Mouse (Mus musculus) limb, embryonic 14.5 days (tissue): ENCODE results near the gene Plin1. TPM values are rescaled to one million over a fixed set of nuclear protein-coding genes. Genes with fewer than 3 reads are reported as not detected.

Source experiments
- ATAC-seq: fragments of 200-750 bp; cut with Nextera tagmentation; 2 replicates; pipeline ENCODE4 v1.8.0; 2017; ENCODE audit warnings: low read depth, moderate number of reproducible peaks, moderate TSS enrichment; ENCODE audit not compliant: low FRiP score
- DNase-seq: peaks from one replicate; pipeline ENCODE4 v3.0.0-alpha.2; 2015; ENCODE audit warnings: low spot score
- H3K27ac ChIP-seq: fragments of 300-500 bp; sonication (generic); replicated peaks from 2 replicates; pipeline ENCODE4 v1.5.1; 2014; ENCODE audit warnings: low read depth, mild to moderate bottlenecking, low read length, moderate library complexity, mixed read lengths
- H3K27me3 ChIP-seq: fragments of 300-500 bp; sonication (generic); 2 replicates; pipeline ENCODE4 v1.6.1; 2014; ENCODE audit warnings: low read length, mixed read lengths; ENCODE audit not compliant: control insufficient read depth, insufficient read depth
- H3K36me3 ChIP-seq: fragments of 300-500 bp; sonication (generic); 2 replicates; pipeline ENCODE4 v1.6.1; 2014; ENCODE audit warnings: mild to moderate bottlenecking, low read length, moderate library complexity, mixed read lengths; ENCODE audit not compliant: control insufficient read depth, insufficient read depth
- H3K4me1 ChIP-seq: fragments of 300-500 bp; sonication (generic); 2 replicates; pipeline ENCODE4 v1.6.1; 2014; ENCODE audit warnings: antibody characterized with exemption, low read length, mixed read lengths; ENCODE audit not compliant: control insufficient read depth, insufficient read depth
- H3K4me2 ChIP-seq: fragments of 300-500 bp; sonication (generic); replicated peaks from 2 replicates; pipeline ENCODE4 v1.6.1; 2014; ENCODE audit warnings: low read depth, mild to moderate bottlenecking, low read length, moderate library complexity; ENCODE audit not compliant: severe bottlenecking
- H3K4me3 ChIP-seq: fragments of 300-500 bp; sonication (generic); replicated peaks from 2 replicates; pipeline ENCODE4 v1.5.1; 2014; ENCODE audit warnings: low read length
- H3K9ac ChIP-seq: fragments of 300-500 bp; sonication (generic); 2 replicates; pipeline ENCODE4 v1.6.1; 2014; ENCODE audit warnings: mild to moderate bottlenecking, low read depth, low read length, moderate library complexity; ENCODE audit not compliant: severe bottlenecking
- H3K9me3 ChIP-seq: fragments of 300-500 bp; sonication (generic); 2 replicates; pipeline ENCODE4 v1.6.1; 2016; ENCODE audit warnings: low read length; ENCODE audit not compliant: control insufficient read depth
- POLR2A ChIP-seq: fragments of 200-500 bp; IDR thresholded peaks from 2 replicates; pipeline ENCODE4 v1.8.0; 2012; ENCODE audit warnings: inconsistent platforms, mild to moderate bottlenecking, moderate library complexity, borderline replicate concordance; ENCODE audit not compliant: insufficient read depth, insufficient read length; ENCODE audit errors: extremely low read depth
- WGBS: fragments of 180-500 bp; shearing (Covaris S2); extraction: QIAGEN DNeasy Blood & Tissue Kit; methylation state at CpG from one replicate; pipeline ENCODE4 v1.1.7; 2014; 5-methylcytosine and 5-hydroxymethylcytosine counted together
- polyA plus RNA-seq, 2 experiments: library from polyadenylated mRNA; depleted of rRNA in 1 of 2; stranded (reverse) in 1 of 2; unstranded in 1 of 2; fragments of >200 nt; fragmentation: Nextera tagmentation in 1 of 2; extraction: Ambion mirVana in 1 of 2; gene quantifications; 2 replicates each; pipeline versions ENCODE4 v1.2.1 to v1.2.3; 2012 to 2014

Gene Plin1
- polyA plus RNA-seq, 2 experiments: 0.21 TPM; not detected in 1

GRCm38 (mm10) chr7:79744051-79744450 is 11.3 kb upstream of the Plin1 start:
- no peak for TF ChIP-seq POLR2A
- DNase-seq (no peak), ATAC-seq (no peak)
- Histone ChIP-seq H3K4me2 (no peak overlapping the region), H3K4me1 (peaks cover 4% of the 10 kb centered on the region), H3K9me3 (no peaks in the 10 kb centered on the region), H3K4me3 (no peak overlapping the region), H3K27ac (no peak overlapping the region), H3K27me3 (no peaks in the 10 kb centered on the region), H3K9ac (no peak overlapping the region), H3K36me3 (0 out of 2 replicates have a peak, but pooled peaks cover 5% of the 10 kb centered on the region)
- 88% methylated on average over 9 of the region's 9 CpGs for WGBS

- TF ChIP-seq POLR2A: 0 out of 2 replicates have a peak, but pooled peaks have one; percentile 21
- Histone ChIP-seq H3K27me3 (no peaks in the 10 kb centered on the region), H3K9ac (peak within 1 kb of the TSS; percentile 68), H3K4me2 (peak within 1 kb of the TSS; percentile 95), H3K4me3 (peak within 1 kb of the TSS; percentile 79), H3K27ac (no peak within 1 kb of the TSS), H3K9me3 (no peaks in the 10 kb centered on the region), H3K36me3 (0 out of 2 replicates have a peak, but pooled peaks cover 5% of the 10 kb centered on the region), H3K4me1 (peaks cover 4% of the 10 kb centered on the region)
- DNase-seq (peak; percentile 90), ATAC-seq (peak; percentile 85)
- WGBS: 3% methylated on average over 41 of the region's 46 CpGs
Observed at GRCm38 (mm10) chr7:79742659-79743536, 10.2 kb upstream of the Plin1 start, which contains the start of the genes Pex11a and Wdr93. TSS of gene Pex11a (minus strand) at chr7:79743131. TSS of gene Wdr93 (plus strand) at chr7:79743163.

GRCm38 (mm10) chr7:79742277-79742658 is 9.6 kb upstream of the Plin1 start:
- DNase-seq: no peak
- H3K4me2 ChIP-seq: peak overlapping the region; percentile 95
- H3K4me3 ChIP-seq: peak overlapping the region; percentile 79
- no peaks in the 10 kb centered on the region for H3K27me3 ChIP-seq
- 0 out of 2 replicates have a peak, but pooled peaks cover 5% of the 10 kb centered on the region for H3K36me3 ChIP-seq
- H3K27ac ChIP-seq: no peak overlapping the region
- TF ChIP-seq POLR2A: no peak
- WGBS: 16% methylated on average over 11 of the region's 11 CpGs
- no peak for ATAC-seq
- peaks cover 4% of the 10 kb centered on the region for H3K4me1 ChIP-seq
- peak overlapping the region; percentile 68 for H3K9ac ChIP-seq
- no peaks in the 10 kb centered on the region for H3K9me3 ChIP-seq

- no peak for DNase-seq
- Histone ChIP-seq H3K27me3 (no peaks in the 10 kb centered on the region), H3K36me3 (peaks cover 9% of the 10 kb centered on the region; the same call in 1 of the 2 replicates), H3K4me3 (no peak overlapping the region), H3K9me3 (no peaks in the 10 kb centered on the region), H3K4me1 (peaks cover 4% of the 10 kb centered on the region), H3K9ac (no peak overlapping the region), H3K4me2 (no peak overlapping the region), H3K27ac (no peak overlapping the region)
- WGBS: 74% methylated on average over 4 of the region's 4 CpGs
- ATAC-seq: no peak
- no peak for TF ChIP-seq POLR2A
Observed at GRCm38 (mm10) chr7:79740279-79740678, 7.6 kb upstream of the Plin1 start.

- Histone ChIP-seq H3K27ac (no peak overlapping the region), H3K36me3 (peaks cover 13% of the 10 kb centered on the region; the same call in 1 of the 2 replicates), H3K4me1 (peaks cover 4% of the 10 kb centered on the region), H3K4me3 (no peak overlapping the region), H3K9me3 (no peaks in the 10 kb centered on the region), H3K9ac (no peak overlapping the region), H3K4me2 (no peak overlapping the region), H3K27me3 (no peaks in the 10 kb centered on the region)
- DNase-seq: no peak
- no peak for ATAC-seq
- 88% methylated on average over 2 of the region's 2 CpGs for WGBS
- no peak for TF ChIP-seq POLR2A
Observed at GRCm38 (mm10) chr7:79738913-79739312, 6.2 kb upstream of the Plin1 start.
